Mouse (Mus musculus): ENCODE measurements around the gene Ccdc33. TPM values are rescaled to one million over a fixed set of nuclear protein-coding genes. Genes with fewer than 3 reads are reported as not detected.

The Ccdc33 gene
- total RNA-seq, 1 experiment: 0.13 TPM

- Histone ChIP-seq H3K4me3 (ENCODE audit: insufficient read depth in 1 of 2, low read depth in 1 of 2, low read length in 2 of 2, poor library complexity in 1 of 2, severe bottlenecking in 1 of 2) (no peak overlapping the region; a peak in 1 of 4 replicates), H3K4me1 (ENCODE audit: control insufficient read depth in 2 of 2, insufficient read depth in 2 of 2, low read length in 2 of 2, poor library complexity in 1 of 2) (peaks cover 14 to 27% of the 10 kb centered on the region in 2 experiments), H3K9me3 (ENCODE audit: control insufficient read depth, insufficient read depth, low read depth, low read length) (no peaks in the 10 kb centered on the region), H3K9ac (ENCODE audit: insufficient read depth, low read depth, low read length, poor library complexity, severe bottlenecking) (no peak overlapping the region), H3K36me3 (ENCODE audit: control insufficient read depth, insufficient read depth, low read length, poor library complexity, severe bottlenecking) (no peaks in the 10 kb centered on the region), H3K27ac (ENCODE audit: insufficient read depth, low read depth, low read length, poor library complexity, severe bottlenecking) (no peak overlapping the region; the same call in 1 of the 2 replicates)
- in situ Hi-C loops (cut with MboI; ENCODE audit: low sequenced_read_pairs in 2 of 2, unreplicated experiment in 2 of 2): no loop called here
- no peak for TF ChIP-seq MAFK (IDR thresholded peaks at IDR 0.05; ENCODE audit: insufficient read depth, low read depth, low read length)
- TF ChIP-seq ZNF384 (IDR thresholded peaks at IDR 0.05; ENCODE audit: low read depth, low read length): no peak
- TF ChIP-seq ZC3H11A (IDR thresholded peaks at IDR 0.05; ENCODE audit: borderline replicate concordance, low read depth, low read length): no peak
- no peak for TF ChIP-seq CHD2 (IDR thresholded peaks at IDR 0.05; ENCODE audit: low read depth, low read length)
- DNase-seq (ENCODE audit: low read depth, low spot score): no peak
Observed at GRCm38 (mm10) chr9:58085074-58085473, 33.5 kb downstream of the Ccdc33 start.

- TF ChIP-seq MAFK (IDR thresholded peaks at IDR 0.05; ENCODE audit: insufficient read depth, low read depth, low read length): no peak
- no peak for TF ChIP-seq CHD2 (IDR thresholded peaks at IDR 0.05; ENCODE audit: low read depth, low read length)
- TF ChIP-seq HCFC1 (IDR thresholded peaks at IDR 0.05; ENCODE audit: borderline replicate concordance, insufficient read depth, low read length): no peak
- TF ChIP-seq ZNF384 (IDR thresholded peaks at IDR 0.05; ENCODE audit: low read depth, low read length): no peak
- no peak for TF ChIP-seq ZC3H11A (IDR thresholded peaks at IDR 0.05; ENCODE audit: borderline replicate concordance, low read depth, low read length)
- in situ Hi-C loops (cut with MboI; ENCODE audit: low sequenced_read_pairs in 2 of 2, unreplicated experiment in 2 of 2): no loop called here
Observed at GRCm38 (mm10) chr9:58084586-58084985, 34.0 kb downstream of the Ccdc33 start.

GRCm38 (mm10) chr9:58074561-58074960 is 44.1 kb downstream of the Ccdc33 start:
- Histone ChIP-seq H3K9ac (ENCODE audit: insufficient read depth, low read depth, low read length, poor library complexity, severe bottlenecking) (no peak overlapping the region), H3K4me1 (ENCODE audit: control insufficient read depth in 2 of 2, insufficient read depth in 2 of 2, low read length in 2 of 2, poor library complexity in 1 of 2) (no peaks in the 10 kb centered on the region), H3K27ac (ENCODE audit: insufficient read depth, low read depth, low read length, poor library complexity, severe bottlenecking) (no peak overlapping the region), H3K9me3 (ENCODE audit: control insufficient read depth, insufficient read depth, low read depth, low read length) (no peaks in the 10 kb centered on the region), H3K36me3 (ENCODE audit: control insufficient read depth, insufficient read depth, low read length, poor library complexity, severe bottlenecking) (no peaks in the 10 kb centered on the region), H3K4me3 (ENCODE audit: insufficient read depth in 1 of 2, low read depth in 1 of 2, low read length in 2 of 2, poor library complexity in 1 of 2, severe bottlenecking in 1 of 2) (no peak overlapping the region)
- no peak for TF ChIP-seq ZNF384 (IDR thresholded peaks at IDR 0.05; ENCODE audit: low read depth, low read length)
- TF ChIP-seq ZC3H11A (IDR thresholded peaks at IDR 0.05; ENCODE audit: borderline replicate concordance, low read depth, low read length): no peak
- TF ChIP-seq CHD2 (IDR thresholded peaks at IDR 0.05; ENCODE audit: low read depth, low read length): no peak
- TF ChIP-seq HCFC1 (IDR thresholded peaks at IDR 0.05; ENCODE audit: borderline replicate concordance, insufficient read depth, low read length): no peak
- TF ChIP-seq MAFK (IDR thresholded peaks at IDR 0.05; ENCODE audit: insufficient read depth, low read depth, low read length): no peak
- DNase-seq (ENCODE audit: low read depth, low spot score): no peak
- in situ Hi-C loops (cut with MboI; ENCODE audit: low sequenced_read_pairs in 2 of 2, unreplicated experiment in 2 of 2): no loop called here

More at GRCm38 (mm10) chr9:58084586-58084985, 34.0 kb downstream of the Ccdc33 start:
- Histone ChIP-seq H3K9me3 (ENCODE audit: control insufficient read depth, insufficient read depth, low read depth, low read length) (no peaks in the 10 kb centered on the region), H3K4me3 (ENCODE audit: insufficient read depth in 1 of 2, low read depth in 1 of 2, low read length in 2 of 2, poor library complexity in 1 of 2, severe bottlenecking in 1 of 2) (no peak overlapping the region; a peak in 1 of 4 replicates), H3K4me1 (ENCODE audit: control insufficient read depth in 2 of 2, insufficient read depth in 2 of 2, low read length in 2 of 2, poor library complexity in 1 of 2) (peaks cover 14 to 27% of the 10 kb centered on the region in 2 experiments), H3K27ac (ENCODE audit: insufficient read depth, low read depth, low read length, poor library complexity, severe bottlenecking) (no peak overlapping the region), H3K36me3 (ENCODE audit: control insufficient read depth, insufficient read depth, low read length, poor library complexity, severe bottlenecking) (no peaks in the 10 kb centered on the region), H3K9ac (ENCODE audit: insufficient read depth, low read depth, low read length, poor library complexity, severe bottlenecking) (no peak overlapping the region; the same call in 1 of the 2 replicates)
- DNase-seq (ENCODE audit: low read depth, low spot score): no peak

DNA sequence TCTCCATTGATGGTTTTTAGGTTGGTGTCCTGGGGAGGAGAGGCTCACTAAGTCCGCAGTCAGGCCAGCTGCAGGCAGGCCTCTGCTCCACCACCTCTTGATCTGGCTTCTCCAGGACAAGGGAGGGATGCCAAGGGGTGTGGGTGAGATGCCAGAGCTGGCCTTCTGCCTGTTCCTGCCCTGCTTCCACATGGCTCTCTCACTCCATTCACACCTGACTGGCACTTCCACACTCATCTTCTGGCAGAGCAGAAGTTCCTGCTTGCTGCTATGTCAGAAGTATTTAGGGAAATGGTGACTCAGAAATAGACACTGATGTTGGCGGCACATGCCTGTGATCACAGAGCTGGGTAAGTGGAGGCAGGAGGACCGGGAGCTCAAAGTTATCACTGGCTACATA is 51.1 kb downstream of the Ccdc33 start:
- H3K9ac ChIP-seq (ENCODE audit: insufficient read depth, low read depth, low read length, poor library complexity, severe bottlenecking): no peak overlapping the region
- H3K27ac ChIP-seq (ENCODE audit: insufficient read depth, low read depth, low read length, poor library complexity, severe bottlenecking): no peak overlapping the region
- no peak overlapping the region for H3K4me3 ChIP-seq (ENCODE audit: insufficient read depth in 1 of 2, low read depth in 1 of 2, low read length in 2 of 2, poor library complexity in 1 of 2, severe bottlenecking in 1 of 2)
- in situ Hi-C loops (cut with MboI; ENCODE audit: low sequenced_read_pairs in 2 of 2, unreplicated experiment in 2 of 2): no loop called here
- no peaks in the 10 kb centered on the region for H3K9me3 ChIP-seq (ENCODE audit: control insufficient read depth, insufficient read depth, low read depth, low read length)
- DNase-seq (ENCODE audit: low read depth, low spot score): no peak
- H3K4me1 ChIP-seq (ENCODE audit: control insufficient read depth in 2 of 2, insufficient read depth in 2 of 2, low read length in 2 of 2, poor library complexity in 1 of 2): 0 out of 4 replicates have a peak, but pooled peaks cover 0 to 2% of the 10 kb centered on the region in 2 experiments
- no peaks in the 10 kb centered on the region for H3K36me3 ChIP-seq (ENCODE audit: control insufficient read depth, insufficient read depth, low read length, poor library complexity, severe bottlenecking)
- TF ChIP-seq MAFK (IDR thresholded peaks at IDR 0.05; ENCODE audit: insufficient read depth, low read depth, low read length) (no peak), CHD2 (IDR thresholded peaks at IDR 0.05; ENCODE audit: low read depth, low read length) (no peak), HCFC1 (IDR thresholded peaks at IDR 0.05; ENCODE audit: borderline replicate concordance, insufficient read depth, low read length) (no peak)

GRCm38 (mm10) chr9:58066731-58067095 is 51.9 kb downstream of the Ccdc33 start:
- DNase-seq (ENCODE audit: low read depth, low spot score): no peak
- Histone ChIP-seq H3K4me3 (ENCODE audit: insufficient read depth in 1 of 2, low read depth in 1 of 2, low read length in 2 of 2, poor library complexity in 1 of 2, severe bottlenecking in 1 of 2) (no peak overlapping the region), H3K4me1 (ENCODE audit: control insufficient read depth in 2 of 2, insufficient read depth in 2 of 2, low read length in 2 of 2, poor library complexity in 1 of 2) (0 out of 4 replicates have a peak, but pooled peaks cover 0 to 2% of the 10 kb centered on the region in 2 experiments), H3K9ac (ENCODE audit: insufficient read depth, low read depth, low read length, poor library complexity, severe bottlenecking) (no peak overlapping the region), H3K27ac (ENCODE audit: insufficient read depth, low read depth, low read length, poor library complexity, severe bottlenecking) (no peak overlapping the region), H3K36me3 (ENCODE audit: control insufficient read depth, insufficient read depth, low read length, poor library complexity, severe bottlenecking) (no peaks in the 10 kb centered on the region), H3K9me3 (ENCODE audit: control insufficient read depth, insufficient read depth, low read depth, low read length) (no peaks in the 10 kb centered on the region)
- in situ Hi-C loops (cut with MboI; ENCODE audit: low sequenced_read_pairs in 2 of 2, unreplicated experiment in 2 of 2): no loop called here
- no peak for TF ChIP-seq MAFK (IDR thresholded peaks at IDR 0.05; ENCODE audit: insufficient read depth, low read depth, low read length)
- TF ChIP-seq ZNF384 (IDR thresholded peaks at IDR 0.05; ENCODE audit: low read depth, low read length): no peak
- TF ChIP-seq ZC3H11A (IDR thresholded peaks at IDR 0.05; ENCODE audit: borderline replicate concordance, low read depth, low read length): no peak
- TF ChIP-seq HCFC1 (IDR thresholded peaks at IDR 0.05; ENCODE audit: borderline replicate concordance, insufficient read depth, low read length): no peak
- TF ChIP-seq CHD2 (IDR thresholded peaks at IDR 0.05; ENCODE audit: low read depth, low read length): no peak
